In genomic region chr15:103060021-103060340, GRCm38 (mm10) we compare ENCODE assay signal across 16 mouse cellular contexts. TPM values are rescaled to one million over a fixed set of nuclear protein-coding genes. Genes with fewer than 3 reads are reported as not detected.
DNase-seq lines count a peak whose midpoint lies in the region; ATAC-seq and TF ChIP-seq lines count a peak whose summit lies in the region.
"Had no signal": no experiment of that assay in that cellular context is flagged by ENCODE, and none has a peak within 500 bp of the region (broad histone marks: within the 10 kb centered on the region; RNA-seq: fewer than 3 reads in every experiment).

No protein-coding gene starts in this region.

- H3K9ac ChIP-seq in hindbrain, embryonic 11.5 days (ENCODE audit: low read depth, low read length), result peak overlapping the region; percentile 68
- H3K9ac ChIP-seq in hindbrain, postnatal 0 days (replicated peaks; ENCODE audit: low read length), result no peak overlapping the region
- no peak overlapping the region for H3K9ac ChIP-seq in liver, embryonic 13.5 days
- H3K9ac ChIP-seq: forebrain, embryonic 12.5 days; liver, embryonic 14.5 days; midbrain, embryonic 12.5 days had no signal

- H3K4me2 ChIP-seq in hindbrain, embryonic 11.5 days (replicated peaks; ENCODE audit: low read depth, low read length), result peak overlapping the region; percentile 38
- H3K4me2 ChIP-seq in hindbrain, postnatal 0 days (ENCODE audit: low read depth, low read length), result peak overlapping the region; percentile 40
- peak overlapping the region; percentile 34; the same call in 1 of the 2 replicates for H3K4me2 ChIP-seq in liver, embryonic 13.5 days
- H3K4me2 ChIP-seq: forebrain, embryonic 12.5 days; midbrain, embryonic 12.5 days had no signal

- H3K4me3 ChIP-seq in hindbrain, embryonic 11.5 days (ENCODE audit: low read depth, low read length), result peak overlapping the region; percentile 36
- no peak overlapping the region; the same call in 1 of the 2 replicates for H3K4me3 ChIP-seq in hindbrain, embryonic 10.5 days
- peak overlapping the region; percentile 63 for H3K4me3 ChIP-seq in brown adipose tissue, adult 24 weeks (ENCODE audit: insufficient read depth, low read depth, low read length)
- H3K4me3 ChIP-seq in hindbrain, postnatal 0 days (ENCODE audit: low read length), result no peak overlapping the region
- H3K4me3 ChIP-seq in liver, embryonic 13.5 days (replicated peaks), result no peak overlapping the region
- H3K4me3 ChIP-seq: forebrain, embryonic 12.5 days; midbrain, embryonic 12.5 days had no signal

- no peak for TF ChIP-seq CTCF in hindbrain, postnatal 0 days (IDR thresholded peaks at IDR 0.05; ENCODE audit: low read depth)

- H3K27me3 ChIP-seq in hindbrain, embryonic 11.5 days (ENCODE audit: control insufficient read depth, insufficient read depth, low read length), result peaks cover 77% of the 10 kb centered on the region
- H3K27me3 ChIP-seq in hindbrain, embryonic 10.5 days (ENCODE audit: insufficient read depth, poor library complexity, severe bottlenecking), result peaks cover 100% of the 10 kb centered on the region
- H3K27me3 ChIP-seq in hindbrain, postnatal 0 days (ENCODE audit: insufficient read depth, low read length), result peaks cover 61% of the 10 kb centered on the region
- peaks cover 94% of the 10 kb centered on the region for H3K27me3 ChIP-seq in liver, embryonic 13.5 days
- H3K27me3 ChIP-seq: Patski had no signal

- H3K27ac ChIP-seq in hindbrain, embryonic 11.5 days (ENCODE audit: low read depth, low read length), result peak overlapping the region; percentile 88
- H3K27ac ChIP-seq in hindbrain, embryonic 10.5 days, result no peak overlapping the region; the same call in 1 of the 2 replicates
- H3K27ac ChIP-seq in brown adipose tissue, adult 24 weeks (replicated peaks; ENCODE audit: low read depth, low read length), result peak overlapping the region; percentile 95
- peak overlapping the region; percentile 67 for H3K27ac ChIP-seq in hindbrain, postnatal 0 days
- H3K27ac ChIP-seq in liver, embryonic 13.5 days, result no peak overlapping the region
- H3K27ac ChIP-seq: forebrain, embryonic 12.5 days; liver, embryonic 14.5 days; midbrain, embryonic 12.5 days had no signal

- H3K4me1 ChIP-seq in hindbrain, embryonic 11.5 days (replicated peaks; ENCODE audit: control insufficient read depth, insufficient read depth, low read length), result 0 out of 2 replicates have a peak, but pooled peaks cover 2% of the 10 kb centered on the region
- 0 out of 2 replicates have a peak, but pooled peaks cover 8% of the 10 kb centered on the region for H3K4me1 ChIP-seq in hindbrain, embryonic 10.5 days (replicated peaks)
- H3K4me1 ChIP-seq in brown adipose tissue, adult 24 weeks (ENCODE audit: control insufficient read depth, insufficient read depth, insufficient read length, low read length), result no peaks in the 10 kb centered on the region
- no peaks in the 10 kb centered on the region for H3K4me1 ChIP-seq in hindbrain, postnatal 0 days (ENCODE audit: insufficient read depth, low read length)
- H3K4me1 ChIP-seq in liver, embryonic 13.5 days (replicated peaks), result no peaks in the 10 kb centered on the region
- H3K4me1 ChIP-seq: forebrain, embryonic 12.5 days; midbrain, embryonic 12.5 days had no signal

- no peaks in the 10 kb centered on the region for H3K36me3 ChIP-seq in hindbrain, embryonic 11.5 days (ENCODE audit: control insufficient read depth, insufficient read depth, low read length)
- no peaks in the 10 kb centered on the region for H3K36me3 ChIP-seq in hindbrain, embryonic 10.5 days
- no peaks in the 10 kb centered on the region for H3K36me3 ChIP-seq in hindbrain, postnatal 0 days (ENCODE audit: insufficient read depth, low read length)
- no peaks in the 10 kb centered on the region for H3K36me3 ChIP-seq in liver, embryonic 13.5 days
- H3K36me3 ChIP-seq: forebrain, embryonic 12.5 days; midbrain, embryonic 12.5 days had no signal

- 3% methylated on average over 11 of the region's 11 CpGs for WGBS in hindbrain, embryonic 11.5 days
- WGBS in hindbrain, embryonic 10.5 days, result 2% methylated on average over 11 of the region's 11 CpGs
- WGBS in hindbrain, postnatal 0 days, result 10% methylated on average over 11 of the region's 11 CpGs
- 19% methylated on average over 11 of the region's 11 CpGs for WGBS in liver, embryonic 13.5 days (ENCODE audit: insufficient replicate concordance)

- peak; percentile 46 for DNase-seq in hindbrain, embryonic 11.5 days (ENCODE audit: low spot score)
- no peak for DNase-seq in hindbrain, embryonic 10.5 days (ENCODE audit: low spot score)
- DNase-seq in hindbrain, postnatal 0 days (ENCODE audit: low spot score), result peak; percentile 31
- DNase-seq in liver, embryonic 13.5 days, result no peak
- no peak for DNase-seq in cerebellum, postnatal 36 days
- no peak for DNase-seq in cerebellum, adult 9-10 months
- DNase-seq in Muller cell, postnatal 12 days (ENCODE audit: inconsistent ontology term), result no peak
- DNase-seq: cerebellum, adult 11-12 months; heart, postnatal 4 days; spleen, adult 18-20 months had no signal

- H3K9me3 ChIP-seq in hindbrain, embryonic 11.5 days (ENCODE audit: control insufficient read depth, low read length), result no peaks in the 10 kb centered on the region
- H3K9me3 ChIP-seq in hindbrain, embryonic 10.5 days, result no peaks in the 10 kb centered on the region
- no peaks in the 10 kb centered on the region for H3K9me3 ChIP-seq in hindbrain, postnatal 0 days (ENCODE audit: low read length)
- H3K9me3 ChIP-seq in liver, embryonic 13.5 days (replicated peaks), result no peaks in the 10 kb centered on the region
- H3K9me3 ChIP-seq: forebrain, embryonic 12.5 days; midbrain, embryonic 12.5 days had no signal

- ATAC-seq in hindbrain, embryonic 11.5 days (ENCODE audit: low FRiP score), result no peak
- ATAC-seq in hindbrain, postnatal 0 days, result no peak
- no peak for ATAC-seq in liver, embryonic 13.5 days (ENCODE audit: low read depth)
- ATAC-seq: Patski had no signal

RNA-seq across cellular contexts. Expression of gene Hoxc4, which starts 41.2 kb away (rescaled TPM):
- polyA plus RNA-seq in hindbrain, embryonic 11.5 days (2014; fragmentation: Nextera tagmentation; extraction: Ambion mirVana), result 37.3 and 37.8 TPM in 2 replicates
- 1.5 and 29.6 TPM in 2 replicates for polyA plus RNA-seq in hindbrain, embryonic 10.5 days (2016; fragmentation: Nextera tagmentation; extraction: Ambion mirVana)
- 9.4 and 13.7 TPM in 2 replicates for polyA plus RNA-seq in brown adipose tissue, adult 24 weeks (2012; ENCODE audit: insufficient read depth, insufficient read length, missing spikeins)
- total RNA-seq in hindbrain, postnatal 0 days (2014; rRNA removed), result 12.5 and 13.1 TPM in 2 replicates
- 33.0 and 35.4 TPM in 2 replicates for polyA plus RNA-seq in hindbrain, postnatal 0 days (2015; fragmentation: Nextera tagmentation; extraction: Ambion mirVana)
- polyA plus RNA-seq in liver, embryonic 13.5 days (2015; fragmentation: Nextera tagmentation; extraction: Ambion mirVana), result 0.31 and 0.42 TPM in 2 replicates
- total RNA-seq: layer of hippocampus, postnatal 10 days had no signal
- polyA plus RNA-seq: forebrain, embryonic 12.5 days had no signal

Comparison
In these comparisons a context has a peak if more than half of its experiments do, and no peak if none do; other contexts are left out.
1. DNase-seq: peak in hindbrain, embryonic 11.5 days (single experiment) and hindbrain, postnatal 0 days (single experiment); none in hindbrain, embryonic 10.5 days (single experiment), liver, embryonic 13.5 days (single experiment), cerebellum, postnatal 36 days (0 of 2), cerebellum, adult 9-10 months (single experiment) and Muller cell, postnatal 12 days (single experiment).
2. H3K27ac ChIP-seq: peak in hindbrain, embryonic 11.5 days (single experiment), brown adipose tissue, adult 24 weeks (single experiment) and hindbrain, postnatal 0 days (single experiment); none in hindbrain, embryonic 10.5 days (single experiment) and liver, embryonic 13.5 days (single experiment).
3. H3K4me3 ChIP-seq: peak in hindbrain, embryonic 11.5 days (single experiment) and brown adipose tissue, adult 24 weeks (single experiment); none in hindbrain, embryonic 10.5 days (single experiment), hindbrain, postnatal 0 days (single experiment) and liver, embryonic 13.5 days (single experiment).
4. Peak in every context shown above with its lines, with median percentiles within 50 percentile points of each other: H3K4me2 ChIP-seq.